Mouse (Mus musculus) T-helper 2 cell (primary cell): ENCODE data around the gene Poll.

Experiments used
- in situ Hi-C: fragments of 300-600 bp; cut with MboI, MseI; formaldehyde crosslinking; loops from one replicate; pipeline ENCODE4 v1.15.1; 2025; ENCODE audit warnings: high pct_unique_total_duplicates

Poll gene

DNA sequence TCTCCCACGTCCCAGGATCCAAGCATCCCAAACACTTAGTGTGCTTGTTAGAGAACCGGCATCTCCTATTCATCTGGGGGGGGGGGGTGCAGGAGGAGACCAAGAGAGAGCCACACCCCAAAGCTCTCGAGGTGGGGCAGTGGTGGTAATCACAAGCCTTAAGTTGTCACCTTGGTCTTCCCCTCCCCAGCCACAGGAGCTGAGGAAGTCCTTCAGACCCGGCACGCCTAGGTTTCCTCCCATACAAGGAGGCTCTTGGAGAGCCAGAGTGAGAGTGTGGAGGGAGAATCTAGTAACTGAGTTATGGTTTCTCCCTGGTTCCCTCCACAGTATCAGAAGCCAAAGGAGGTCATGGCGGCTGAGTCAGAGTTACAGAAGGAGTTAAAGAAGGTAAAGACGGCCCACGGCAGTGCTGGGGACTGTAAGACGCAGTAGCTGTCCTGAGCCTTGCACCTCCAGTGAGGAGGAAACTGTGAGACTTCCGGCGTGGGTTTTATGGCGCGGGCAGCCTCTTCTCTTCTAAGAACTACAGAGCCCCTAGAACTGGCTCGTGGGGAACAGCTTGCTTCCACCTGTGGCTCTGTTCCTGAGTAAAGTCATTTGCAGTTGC is 16.9 kb upstream of the Poll start:
- in situ Hi-C loops = no loop called here

DNA sequence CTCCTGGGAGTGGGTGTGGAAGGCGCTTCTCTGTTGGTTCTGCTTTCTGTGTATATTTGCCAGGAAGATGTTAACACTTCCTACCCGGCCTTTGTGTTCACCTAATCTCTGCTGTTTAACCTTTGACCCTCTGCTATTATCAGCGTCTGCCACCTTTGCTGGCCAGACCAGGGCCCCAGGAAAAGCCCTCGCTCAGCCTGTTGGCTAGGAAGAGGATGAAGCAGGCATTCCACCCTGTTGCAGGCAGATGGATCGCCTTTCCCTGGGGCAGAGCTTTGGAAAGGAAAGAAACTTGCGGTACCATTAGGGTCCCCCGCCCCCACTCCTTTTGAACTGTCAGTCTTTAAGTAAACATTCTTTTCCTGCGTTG is 15.3 kb upstream of the Poll start:
- in situ Hi-C loops = no loop called here

DNA sequence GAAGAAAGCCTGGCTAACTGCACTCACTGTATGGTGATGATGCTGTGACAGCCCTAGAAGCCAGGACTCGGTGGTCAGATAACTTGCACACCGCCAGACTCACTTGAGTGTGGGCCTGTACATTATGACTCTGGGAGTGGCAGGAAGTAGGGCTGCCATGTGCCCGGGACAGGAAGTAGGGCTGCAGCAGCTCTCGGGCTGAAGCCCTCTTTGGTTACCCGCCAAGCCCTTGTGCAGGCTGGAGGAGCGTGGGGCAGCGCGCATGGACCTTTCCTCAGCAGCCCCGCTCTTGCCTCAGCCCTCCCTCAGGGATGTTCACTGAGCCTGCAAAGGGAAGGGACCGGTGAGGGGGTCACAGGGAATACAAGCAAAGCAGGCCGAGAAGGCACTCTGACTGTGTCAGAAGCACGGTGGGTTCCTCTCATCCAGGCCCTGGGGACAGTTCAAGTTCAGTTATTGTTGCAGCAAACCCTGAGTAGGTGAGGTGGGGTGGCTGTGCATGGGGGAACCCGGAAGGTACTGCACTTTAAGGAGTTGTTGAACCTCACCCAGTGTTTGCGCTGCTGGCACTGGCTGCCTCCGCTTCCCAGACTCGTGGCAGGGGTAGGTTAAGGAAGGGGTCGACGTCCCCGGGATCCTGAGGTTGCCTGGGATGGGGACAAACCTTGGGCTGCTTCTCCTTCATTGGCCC is 14.8 kb upstream of the Poll start:
- in situ Hi-C loops = loop anchor here (5.0 kb wide), 1 partner anchor 172 kb away; the partner anchor contains the start of gene Npm3

DNA sequence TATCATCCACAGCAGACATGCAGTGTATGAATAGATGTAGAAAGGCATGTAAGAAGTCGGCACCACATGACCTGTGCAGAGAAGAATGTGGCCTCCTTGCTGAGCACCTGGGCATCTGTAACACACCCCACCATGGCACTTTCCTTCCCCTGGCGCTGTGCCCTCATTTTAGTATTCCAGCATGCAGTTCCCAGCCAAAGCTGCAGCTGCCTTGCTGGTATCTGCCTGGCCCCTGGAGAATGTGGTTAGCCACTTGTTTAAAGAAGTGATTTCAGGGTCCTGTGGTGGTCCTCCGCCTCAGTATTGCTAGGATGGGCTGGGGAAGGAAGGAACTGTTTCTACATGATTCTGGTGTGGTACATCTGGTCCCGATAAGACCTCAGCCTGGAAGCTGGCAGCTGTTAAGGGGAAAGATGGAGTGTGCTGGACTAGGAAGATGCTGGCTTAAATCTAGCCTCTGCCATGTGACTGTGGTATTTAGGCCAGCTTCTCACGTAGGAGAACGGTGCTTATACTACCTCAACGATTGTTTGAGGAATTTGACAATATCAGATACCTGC is 14.1 kb upstream of the Poll start:
- in situ Hi-C loops = loop anchor here (5.0 kb wide), 1 partner anchor 173 kb away; the partner anchor contains the start of gene Npm3

DNA sequence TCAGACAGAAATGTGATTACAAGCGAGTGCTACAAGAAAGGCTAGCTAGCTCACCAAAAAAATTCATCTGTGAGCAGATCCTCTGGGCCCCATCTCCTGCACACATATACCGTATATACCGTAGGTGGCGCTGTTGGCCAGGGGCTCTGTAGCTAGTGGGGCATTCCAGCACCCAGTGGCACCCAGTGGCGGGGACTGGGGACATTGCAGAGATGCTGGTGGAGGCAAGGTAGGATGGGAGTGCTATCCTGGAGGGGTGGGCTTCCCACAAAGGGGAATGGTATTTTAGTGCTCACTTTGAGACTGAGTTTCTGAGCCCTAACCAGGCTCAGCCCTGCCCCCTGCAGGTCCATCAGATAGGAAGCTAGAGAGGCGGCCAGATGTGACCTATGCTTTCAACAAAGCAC is 13.5 kb upstream of the Poll start:
- in situ Hi-C loops = loop anchor here (5.0 kb wide), 1 partner anchor 173 kb away; the partner anchor contains the start of gene Npm3

DNA sequence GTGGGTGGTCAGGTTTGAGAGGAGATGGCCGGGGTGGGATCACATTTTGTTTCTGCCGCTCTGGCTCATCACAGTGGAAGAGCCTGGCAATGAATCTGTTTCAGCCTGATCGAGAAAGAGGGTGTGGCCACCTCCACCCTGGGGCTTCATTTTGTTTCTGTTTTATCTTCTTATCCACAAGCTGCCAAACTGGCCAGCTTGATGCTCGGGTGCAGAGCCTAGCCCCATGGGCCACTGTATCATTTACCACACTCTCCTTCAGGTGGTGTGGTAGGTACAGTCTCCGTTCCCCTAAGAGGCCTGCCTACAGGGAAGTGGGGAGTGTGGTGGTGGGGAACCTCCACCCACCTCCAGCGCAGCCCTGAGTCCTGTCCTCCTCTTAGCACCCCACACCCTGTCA is 12.7 kb upstream of the Poll start:
- in situ Hi-C loops = loop anchor here (5.0 kb wide), 1 partner anchor 174 kb away; the partner anchor contains the start of gene Npm3

DNA sequence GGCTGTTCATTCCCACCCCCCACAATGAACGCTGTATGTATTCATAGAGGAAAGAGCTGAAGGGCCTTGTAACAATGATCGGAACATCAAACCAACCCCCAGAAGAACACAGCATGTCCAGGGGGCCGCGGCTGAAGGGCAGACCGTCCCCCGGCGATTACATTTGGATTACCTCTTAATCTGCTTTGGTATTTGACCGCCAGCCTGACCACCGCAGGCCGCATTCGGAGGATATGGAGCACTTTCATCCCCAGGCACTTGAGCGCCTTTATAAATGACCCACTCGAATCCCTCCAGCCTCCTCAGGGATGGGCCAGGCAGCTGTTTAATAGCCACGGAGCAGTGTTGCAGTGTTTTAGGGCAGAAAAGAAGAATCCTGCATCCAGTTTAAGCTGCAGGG is 7.0 kb upstream of the Poll start:
- in situ Hi-C loops = no loop called here

DNA sequence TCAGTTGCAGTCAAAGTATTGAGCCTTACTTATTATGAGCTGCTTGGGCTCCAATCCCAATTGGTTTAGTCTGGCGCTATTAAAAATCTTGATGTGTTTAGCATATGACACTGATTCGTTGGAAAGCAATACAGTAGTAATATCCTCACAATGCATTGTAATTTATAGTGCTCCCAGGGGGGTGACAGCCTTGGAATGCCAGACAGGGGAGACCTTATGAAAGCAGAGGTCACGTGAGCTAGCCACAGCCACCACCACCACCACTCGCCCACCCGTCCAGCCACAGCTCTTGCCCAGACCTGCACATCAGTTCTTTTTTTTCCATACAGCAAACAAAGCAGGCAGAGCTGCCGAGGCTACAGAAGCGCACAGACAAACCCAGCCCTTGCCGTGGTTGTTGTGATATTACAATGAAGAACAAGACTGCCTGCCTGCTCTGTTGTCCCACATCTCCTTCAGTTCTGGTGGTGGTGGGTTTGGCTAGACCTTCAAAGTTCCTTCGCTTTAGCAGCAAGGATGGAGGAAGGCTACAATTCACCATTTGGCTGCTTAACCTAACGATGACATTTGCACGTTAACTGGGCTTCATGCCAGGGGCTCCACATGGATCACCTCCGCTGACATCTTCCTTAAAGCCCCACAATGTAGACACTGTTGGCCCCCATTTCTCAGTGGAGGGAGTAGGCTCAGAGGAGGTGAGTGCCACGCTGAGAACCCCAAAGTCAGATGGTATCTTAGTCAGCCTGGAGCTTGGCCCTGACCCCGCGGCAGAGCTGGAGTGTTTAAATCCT is 5.8 kb upstream of the Poll start:
- in situ Hi-C loops = no loop called here

DNA sequence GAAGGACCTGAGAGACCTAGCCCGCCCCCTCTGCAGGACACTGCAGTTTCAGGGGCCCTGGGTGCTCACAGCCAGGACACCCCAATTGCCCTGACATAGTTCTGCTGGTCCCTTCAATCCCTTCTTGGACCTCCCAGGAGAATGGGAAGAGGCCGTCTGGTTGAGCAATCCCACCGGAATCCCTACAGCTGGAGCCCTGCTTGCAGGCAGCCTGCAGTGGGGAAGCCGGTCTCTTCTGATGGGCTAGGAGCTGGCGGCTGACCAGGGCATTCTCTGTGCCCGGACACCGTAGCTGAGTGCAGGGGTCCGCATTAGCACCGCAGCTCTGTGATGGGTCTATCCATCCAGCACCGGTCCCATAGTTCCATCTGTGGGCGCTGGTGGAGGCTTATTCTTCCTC is 6.2 kb downstream of the Poll start:
- in situ Hi-C loops = no loop called here

DNA sequence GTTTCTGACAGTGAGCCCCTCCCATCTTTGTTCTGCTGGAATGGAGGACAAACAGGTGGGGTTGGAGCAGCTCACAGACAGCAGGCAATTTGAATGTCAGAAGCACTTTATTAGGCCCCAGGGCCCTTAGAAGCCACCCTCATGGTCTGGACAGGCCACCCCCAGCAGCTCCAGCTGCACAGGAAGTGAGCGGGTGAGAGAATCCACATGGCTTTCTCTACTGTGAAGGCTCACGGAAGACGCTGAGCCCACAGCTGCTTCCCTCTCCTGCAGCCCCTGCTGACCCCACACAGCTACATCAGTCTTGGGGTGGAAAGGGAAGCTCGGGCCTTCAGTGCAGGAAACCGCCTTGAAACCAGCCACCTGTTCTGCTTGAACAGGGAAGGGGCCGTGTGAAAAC is 8.1 kb downstream of the Poll start:
- in situ Hi-C loops = no loop called here

DNA sequence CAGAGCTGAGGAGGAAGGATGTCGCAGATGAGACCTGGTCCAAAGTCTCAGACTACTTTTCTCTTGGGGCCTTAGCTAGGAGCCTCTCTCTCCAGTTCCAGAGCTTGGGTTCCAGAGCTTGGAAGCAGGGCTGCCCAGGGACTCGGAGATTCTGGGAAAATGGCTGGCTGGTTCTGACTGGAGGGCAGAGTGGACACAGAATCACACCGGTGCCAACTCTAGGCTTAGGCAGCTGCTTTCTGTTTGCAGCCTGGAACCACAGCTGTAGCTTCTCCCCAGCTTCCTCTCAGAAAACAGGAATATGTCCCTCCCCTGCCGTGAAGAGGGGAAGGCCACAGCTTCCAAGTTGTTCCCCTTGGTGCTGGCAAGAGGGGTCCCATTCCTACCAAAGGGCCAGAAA is 10.4 kb downstream of the Poll start:
- in situ Hi-C loops = loop anchor here (5.0 kb wide), 1 partner anchor 313 kb away; the partner anchor contains the start of gene Lbx1

DNA sequence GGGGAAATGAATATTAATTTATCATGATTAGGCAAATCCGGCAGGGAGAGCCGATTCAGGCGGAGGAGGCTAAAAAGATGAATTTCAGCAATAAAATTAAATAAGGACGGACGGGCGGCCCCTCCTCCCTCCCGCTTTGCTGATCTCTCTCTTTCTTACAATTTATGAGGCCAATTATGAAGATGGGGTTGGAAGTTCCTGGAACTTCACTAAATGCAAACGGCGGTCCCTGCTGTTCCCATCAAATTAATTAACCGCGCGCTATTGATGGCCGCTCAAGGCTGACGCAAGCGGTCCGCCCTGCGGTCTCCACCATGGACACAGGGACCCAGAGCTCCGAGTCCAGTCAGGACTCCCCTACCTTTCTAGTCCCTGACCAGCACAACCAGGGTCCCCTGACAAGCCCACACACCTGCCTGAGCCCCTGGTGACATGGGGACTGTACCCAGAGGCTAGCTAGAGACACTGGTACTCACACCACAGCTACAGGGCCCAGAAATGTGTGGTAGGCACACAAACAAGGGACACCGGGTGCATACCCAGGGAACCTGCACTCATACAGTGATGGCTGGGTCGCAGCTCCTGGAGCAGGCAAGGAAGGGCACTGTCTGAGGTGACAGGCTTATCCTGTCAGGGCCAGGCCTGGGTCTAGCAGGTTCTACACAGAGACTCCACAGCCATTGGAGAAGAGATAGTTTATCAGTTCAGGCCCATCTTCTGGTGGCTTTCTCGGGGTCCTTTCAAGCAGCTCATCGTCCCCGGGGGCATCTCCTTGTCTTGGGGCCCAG is 11.0 kb downstream of the Poll start:
- in situ Hi-C loops = loop anchor here (5.0 kb wide), 1 partner anchor 312 kb away; the partner anchor contains the start of gene Lbx1

DNA sequence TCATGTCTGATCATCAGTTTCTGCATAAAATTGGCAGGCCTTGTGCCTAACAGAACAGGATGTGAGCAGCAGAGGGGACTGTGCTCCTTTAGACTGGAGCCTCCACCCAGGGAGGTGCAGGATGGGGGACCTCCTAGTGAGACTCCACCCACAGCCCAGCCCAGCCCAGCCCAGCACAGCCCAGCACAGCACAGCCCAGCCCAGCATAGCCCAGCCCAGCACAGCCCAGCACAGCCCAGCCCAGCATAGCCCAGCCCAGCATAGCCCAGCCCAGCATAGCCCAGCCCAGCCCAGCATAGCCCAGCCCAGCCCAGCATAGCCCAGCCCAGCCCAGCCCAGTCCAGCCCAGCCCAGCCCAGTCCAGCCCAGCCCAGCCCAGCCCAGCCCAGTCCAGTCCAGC is 12.1 kb downstream of the Poll start:
- in situ Hi-C loops = loop anchor here (5.0 kb wide), 1 partner anchor 311 kb away; the partner anchor contains the start of gene Lbx1

DNA sequence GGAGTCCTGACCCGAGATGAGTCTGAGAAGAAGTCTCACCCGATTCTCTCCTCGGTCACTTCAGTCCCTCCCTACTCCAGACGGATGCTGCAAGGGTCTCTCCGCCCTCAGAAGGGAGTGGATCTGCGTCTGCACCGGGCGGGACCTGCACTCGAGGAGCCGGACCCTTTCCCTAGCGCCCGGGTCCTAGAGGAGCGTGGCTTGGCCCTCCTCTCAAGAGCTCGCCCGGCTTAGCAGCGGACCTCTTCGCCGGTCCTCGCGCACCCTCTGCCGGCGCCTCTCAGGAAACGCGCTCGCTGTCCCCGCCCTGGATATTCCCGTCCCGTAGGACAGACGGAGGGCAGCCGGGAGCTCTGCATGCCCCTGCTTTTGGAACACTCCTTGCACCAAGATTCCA is 15.4 kb downstream of the Poll start:
- in situ Hi-C loops = loop anchor here (5.0 kb wide), 1 partner anchor 308 kb away; the partner anchor contains the start of gene Lbx1

DNA sequence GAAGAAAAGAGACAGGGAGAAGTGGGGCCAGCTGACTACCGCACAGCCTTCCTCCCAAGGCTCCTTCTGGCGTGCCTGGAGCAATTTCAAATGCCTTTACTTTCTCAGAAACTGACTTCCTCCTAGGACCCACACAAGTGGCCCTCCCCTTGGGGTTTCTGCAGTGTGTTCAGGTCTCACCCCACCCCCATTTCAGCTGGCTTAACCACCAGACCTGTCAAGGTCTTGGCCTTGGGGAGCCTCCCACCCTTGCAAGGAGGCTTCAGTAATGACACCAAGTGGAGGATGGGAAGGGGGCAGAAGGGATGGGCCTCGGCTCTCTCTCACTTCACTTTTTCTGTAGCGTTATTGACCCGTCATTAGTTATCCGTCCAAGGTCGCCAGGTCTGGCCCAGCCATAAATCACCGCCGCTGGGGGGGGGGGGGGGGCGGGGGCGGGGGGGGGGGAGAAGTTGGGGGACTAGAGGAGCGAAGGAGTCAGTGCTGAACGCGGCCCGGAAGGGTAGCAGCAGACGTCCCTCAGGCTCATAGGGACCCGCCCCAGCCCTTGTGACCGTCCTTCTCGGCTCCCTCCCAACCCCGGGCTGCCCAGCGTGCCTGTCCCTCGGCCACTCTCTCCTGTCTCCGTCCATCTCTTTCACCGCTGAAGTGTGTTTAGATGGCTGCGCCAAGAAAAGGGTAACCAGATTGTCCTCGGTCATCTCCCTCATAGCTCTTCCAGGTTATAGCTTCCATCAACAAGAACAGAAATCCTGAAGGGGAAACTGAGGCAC is 16.0 kb downstream of the Poll start:
- in situ Hi-C loops = no loop called here

DNA sequence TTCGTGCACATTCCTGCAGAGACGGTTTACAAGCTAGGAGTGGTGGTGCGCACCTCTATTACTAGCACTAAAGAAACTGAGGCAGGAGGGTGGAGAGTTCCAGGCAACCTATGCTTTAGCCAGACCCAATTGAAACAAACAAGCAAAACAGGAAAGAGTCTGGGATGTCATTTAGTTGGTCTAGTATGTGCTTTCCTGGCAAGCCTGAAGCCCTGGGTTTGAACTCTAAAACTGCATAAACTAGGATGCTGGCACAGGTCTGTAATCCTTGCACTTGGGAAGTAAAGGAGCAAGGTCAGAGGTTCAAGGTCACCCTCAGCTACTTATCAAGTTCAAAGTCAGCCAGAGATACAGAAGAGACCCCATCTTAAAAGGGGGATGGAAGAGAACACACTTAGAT is 18.3 kb downstream of the Poll start:
- in situ Hi-C loops = no loop called here

DNA sequence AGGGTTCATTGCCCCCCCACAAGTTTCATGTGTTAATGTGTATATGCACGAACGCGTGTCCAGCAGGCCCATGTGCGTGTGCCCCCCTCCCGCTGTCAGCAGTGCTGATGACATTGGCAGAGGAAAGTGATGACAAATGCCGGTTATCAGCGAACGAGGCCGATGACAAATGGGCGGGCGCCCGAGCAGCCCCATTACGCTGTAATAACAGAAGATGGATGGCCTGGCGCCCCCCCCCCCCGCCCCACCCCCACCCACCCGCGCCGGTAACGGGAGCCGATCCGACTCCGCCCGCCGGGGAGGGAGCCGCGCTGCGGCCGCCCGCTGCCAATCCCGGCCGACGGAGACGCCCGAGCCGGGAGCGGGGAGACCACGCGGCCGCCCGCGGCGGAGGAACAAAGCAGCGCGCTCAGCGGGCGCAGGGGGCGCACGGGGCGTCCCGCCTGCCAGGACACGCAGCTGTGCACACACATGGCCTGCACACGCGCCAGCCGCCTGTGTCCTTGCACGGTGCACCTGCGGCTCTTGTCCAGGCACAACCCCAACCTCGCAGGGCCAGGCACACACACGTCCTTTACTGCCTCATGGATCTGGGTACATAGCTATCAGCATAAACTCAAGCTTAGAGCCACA is 18.8 kb downstream of the Poll start:
- in situ Hi-C loops = no loop called here

DNA sequence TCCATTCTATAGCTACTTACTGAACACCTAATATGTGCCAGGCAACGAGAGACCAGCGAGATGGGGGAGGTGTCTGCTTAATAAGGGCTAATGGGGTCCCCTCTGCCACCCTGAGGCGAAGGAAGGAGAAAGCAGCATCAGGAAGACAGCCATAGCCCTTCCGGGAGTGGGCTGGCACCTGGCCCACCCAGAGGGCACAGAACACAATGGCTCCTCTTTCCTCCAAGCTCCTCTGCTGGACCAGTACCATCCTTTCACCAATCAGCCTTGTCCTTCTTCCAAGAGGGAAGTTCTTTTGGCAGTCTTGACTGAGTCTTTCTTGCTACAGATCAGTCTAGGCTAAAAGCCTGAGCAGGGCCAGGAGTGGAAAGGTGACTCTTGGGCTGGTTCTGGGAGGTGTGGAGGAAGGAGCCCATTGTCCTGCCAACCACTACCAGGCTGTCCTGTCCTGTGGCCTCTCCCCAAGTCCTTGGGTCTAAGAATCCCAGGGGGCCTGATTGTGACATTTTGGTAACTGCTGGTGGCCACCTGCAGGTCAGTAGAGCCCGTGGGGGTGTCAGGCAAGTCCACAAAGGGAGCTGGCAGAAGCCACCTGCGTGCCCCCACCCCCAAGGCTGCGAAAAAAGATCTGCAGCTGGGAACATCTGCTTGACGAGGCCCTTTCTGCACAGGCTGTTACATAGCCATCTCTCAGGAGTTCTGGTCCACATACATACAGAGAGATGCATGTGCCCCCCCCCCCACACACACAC is 19.5 kb downstream of the Poll start:
- in situ Hi-C loops = no loop called here

DNA sequence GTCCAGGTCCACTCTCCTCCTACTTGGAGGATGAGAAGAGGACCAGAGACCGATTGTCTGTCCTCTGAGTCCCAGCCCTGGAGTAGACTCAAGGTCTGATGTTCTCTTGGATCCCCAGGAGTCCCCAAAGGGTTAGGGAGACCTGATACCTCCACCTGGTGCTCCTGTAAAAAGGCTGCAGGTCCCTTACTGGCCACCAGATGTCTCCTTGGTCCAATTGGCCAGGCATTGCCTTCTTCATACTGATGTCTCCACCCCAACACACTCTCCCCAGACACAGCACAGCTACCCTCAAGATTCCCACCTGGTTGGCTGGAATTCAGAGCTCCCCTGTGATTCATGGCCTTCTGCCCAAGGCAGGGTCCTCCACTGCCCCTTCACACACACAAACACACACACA is 22.8 kb downstream of the Poll start:
- in situ Hi-C loops = no loop called here
